Mouse (Mus musculus): Measurements from ENCODE around the gene Suco.

GRCm38 (mm10) chr1:161788339-161788738, 88.1 kb downstream of the Suco start, which contains the start of gene Fasl:
- TF ChIP-seq CTCF (IDR thresholded peaks at IDR 0.05; ENCODE audit: insufficient read depth, low read length) (no peak), POLR2A (IDR thresholded peaks at IDR 0.05; ENCODE audit: borderline replicate concordance, extremely low read depth, low read depth, low read length) (no peak)
